Mouse (Mus musculus) bone marrow, adult 2 months (tissue): Measurements from ENCODE around the gene Map4k4.

Experiments
- CTCF ChIP-seq: fragments of 200-500 bp; IDR thresholded peaks from 2 replicates; pipeline ENCODE4 v1.5.1; 2011; ENCODE audit warnings: low read length, control low read depth; ENCODE audit not compliant: control insufficient read depth, insufficient read depth
- POLR2A ChIP-seq: fragments of 200-500 bp; IDR thresholded peaks from 2 replicates; pipeline ENCODE4 v1.6.1; 2011; ENCODE audit warnings: low read depth, mild to moderate bottlenecking, control low read depth, low read length, borderline replicate concordance; ENCODE audit not compliant: control insufficient read depth

DNA sequence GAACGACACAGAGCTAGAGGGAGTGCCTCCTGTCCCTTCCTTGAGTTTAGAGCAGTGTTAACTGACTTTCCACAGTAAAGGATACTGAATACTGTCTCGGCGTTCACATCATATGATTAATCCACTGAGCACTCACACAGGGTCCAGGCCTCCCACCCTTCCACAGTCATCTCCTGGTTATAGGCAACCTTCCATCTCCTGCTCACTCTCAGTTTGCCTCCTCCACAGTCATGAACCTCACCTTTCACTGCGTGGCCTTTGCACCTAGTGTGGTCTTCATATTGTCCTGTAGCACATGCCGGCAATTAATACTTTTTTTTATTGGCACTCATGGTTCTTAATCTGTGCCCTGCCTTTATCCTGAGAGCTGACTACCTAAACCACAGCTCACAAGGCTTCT, 128.9 kb downstream of the Map4k4 start:
- TF ChIP-seq POLR2A (no peak), CTCF (no peak)
